Mouse (Mus musculus): ENCODE measurements around the gene Lypd5.
"Not testable (repeated sequence)": the region's sequence is repeated elsewhere in the genome, so short reads cannot be mapped to it uniquely, and the experiment has no call there.

Lypd5 gene

DNA sequence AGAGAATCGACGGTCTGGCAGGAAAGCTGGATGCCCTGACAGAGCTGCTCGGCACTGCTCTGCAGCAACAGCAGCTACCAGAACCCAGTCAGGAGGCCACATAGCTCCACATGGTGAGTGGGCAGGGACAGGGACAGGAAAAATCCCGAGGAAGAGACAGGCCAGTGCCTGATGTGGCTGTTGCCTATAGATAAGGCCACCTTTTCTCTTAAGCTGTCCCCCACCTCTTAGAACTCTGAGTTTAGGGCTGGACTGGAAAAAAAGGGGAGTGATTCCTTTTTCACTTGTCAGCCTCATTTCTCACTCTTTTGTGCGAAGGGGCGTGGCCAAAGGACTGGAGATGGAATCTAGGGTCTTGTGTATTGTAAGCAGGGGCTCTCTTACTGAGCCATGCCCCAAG, 35.1 kb downstream of the Lypd5 start:
- DNase-seq: no peak

DNA sequence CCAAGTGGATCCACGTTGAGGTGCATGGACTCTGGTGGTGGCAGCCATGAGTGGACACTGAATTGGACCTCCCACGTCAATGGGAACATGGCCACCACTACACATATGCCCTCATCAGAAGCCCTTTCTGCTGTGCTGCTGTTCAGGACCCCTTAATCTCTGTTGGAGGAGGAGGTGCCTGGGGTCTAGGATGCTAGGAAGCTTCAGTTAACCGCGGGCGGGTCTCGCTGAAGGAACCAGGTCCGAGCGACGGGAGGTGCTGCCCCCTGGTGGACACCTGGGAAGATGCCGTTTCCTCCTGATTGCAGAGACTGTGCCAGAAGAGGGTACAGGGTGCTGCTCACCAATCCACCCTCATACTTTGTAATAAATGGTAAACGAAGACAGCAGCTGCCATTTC, 35.8 kb downstream of the Lypd5 start:
- DNase-seq: peak; percentile 88

DNA sequence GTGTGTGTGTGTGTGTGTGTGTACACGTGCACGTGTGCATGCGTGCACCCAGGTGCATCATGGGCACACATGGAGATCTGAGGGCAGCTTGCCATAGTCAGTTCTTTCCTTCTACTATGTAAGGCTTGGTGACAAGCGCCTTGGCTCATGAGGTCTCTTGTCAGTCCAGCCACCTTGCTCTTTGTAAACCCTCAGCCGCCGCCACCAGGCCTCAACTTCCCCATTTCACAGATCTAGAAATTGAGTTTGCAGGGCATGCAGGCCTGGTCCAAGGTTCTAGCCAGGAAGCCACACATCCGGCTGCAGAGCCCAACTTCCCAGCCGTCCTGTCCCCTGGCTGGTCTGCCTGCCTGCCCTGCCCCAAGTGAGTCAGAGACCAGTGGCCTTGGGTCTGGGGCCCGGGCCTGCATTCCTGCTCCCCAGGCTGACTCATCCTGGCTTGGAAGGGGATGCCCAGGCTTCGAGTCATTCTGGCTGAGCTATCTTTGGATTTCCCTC, 38.1 kb downstream of the Lypd5 start:
- no peak for DNase-seq

DNA sequence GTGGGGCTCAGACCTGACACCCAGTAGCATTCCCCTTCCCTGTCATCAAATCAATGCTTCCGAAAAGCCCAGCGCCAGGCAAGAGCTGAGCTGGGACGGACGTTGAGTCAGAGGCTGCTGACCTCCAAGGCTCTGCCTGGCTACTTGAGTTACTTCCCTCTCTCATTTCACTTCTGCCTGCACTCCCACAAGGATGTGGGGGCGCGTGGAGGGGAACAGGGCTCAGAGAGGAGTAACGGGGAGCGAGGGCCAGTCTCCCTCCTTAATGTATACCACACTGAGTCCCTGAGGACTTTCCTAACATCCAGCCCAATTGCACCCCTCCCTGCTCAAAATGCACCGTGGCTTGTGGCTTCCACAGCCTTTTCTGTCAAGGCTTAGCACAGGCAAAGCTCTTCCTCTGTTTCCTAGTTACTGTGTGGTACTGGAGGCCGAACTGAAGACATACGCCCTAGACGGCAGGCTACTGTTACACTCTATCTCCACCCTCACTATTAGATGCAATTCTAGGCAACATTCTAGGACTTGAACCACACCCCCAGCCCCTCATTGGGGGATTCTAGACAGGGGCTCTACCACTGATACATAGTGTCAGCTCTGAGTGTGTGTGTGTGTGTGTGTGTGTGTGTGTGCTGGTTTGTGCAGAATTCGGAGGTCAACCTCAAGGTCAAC, 40.7 kb downstream of the Lypd5 start:
- no peak for DNase-seq

DNA sequence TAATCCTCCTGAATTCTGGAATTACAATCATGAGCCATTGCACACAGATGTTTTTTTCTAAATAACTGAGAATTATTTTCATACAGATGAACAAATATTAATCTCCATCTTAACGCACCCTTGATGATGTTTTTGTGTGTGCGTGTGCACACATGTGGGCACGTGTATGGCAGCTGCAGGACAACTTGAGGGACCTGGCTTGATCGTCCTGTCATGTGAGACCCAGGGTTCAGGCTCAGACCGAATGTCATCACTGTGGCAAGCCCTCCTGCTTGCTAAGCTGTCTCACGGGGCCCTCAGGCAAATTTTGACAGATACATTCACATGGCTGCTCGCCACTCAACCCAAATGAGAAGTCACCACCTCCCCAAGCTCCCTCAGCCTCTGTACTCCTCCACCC, 41.5 kb downstream of the Lypd5 start:
- DNase-seq: no peak

DNA sequence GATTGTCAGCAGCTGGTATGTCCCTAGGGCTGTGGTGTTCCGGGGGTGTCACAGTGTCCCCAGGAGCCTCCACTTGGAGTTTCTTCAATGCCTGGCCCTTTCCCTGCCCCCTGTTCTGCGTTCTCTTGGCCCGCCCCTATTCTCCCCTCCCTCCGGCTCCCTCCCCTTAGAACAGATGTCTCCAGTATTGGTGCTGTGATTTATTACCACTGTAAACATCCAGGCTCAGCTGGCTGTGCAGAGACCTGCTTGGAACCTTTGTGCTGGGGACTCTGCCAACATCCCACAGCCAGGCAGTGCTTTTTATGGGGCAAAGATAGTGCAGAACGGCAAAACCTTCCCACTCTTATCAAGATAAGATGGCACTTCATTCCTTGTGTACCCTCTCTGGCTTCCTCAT, 42.1 kb downstream of the Lypd5 start:
- DNase-seq: no peak

DNA sequence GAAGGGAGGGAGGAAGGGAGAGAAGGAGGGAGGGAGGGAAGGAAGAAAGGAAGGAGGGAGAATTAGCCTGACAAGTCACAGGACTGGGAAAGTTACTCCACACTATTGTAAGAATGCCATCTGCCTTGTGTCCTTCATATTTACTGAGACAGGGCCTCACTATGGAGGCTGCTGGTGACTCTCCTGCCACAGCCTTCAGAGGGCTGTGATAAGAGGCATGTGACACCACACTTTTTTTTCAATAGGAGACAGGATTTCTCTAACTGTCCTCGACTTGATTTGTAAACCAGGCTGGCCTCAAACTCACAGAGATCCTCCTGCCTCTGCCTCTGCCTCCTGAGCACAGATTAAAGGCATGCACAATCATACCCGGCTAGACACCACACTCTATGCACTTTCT, 42.7 kb downstream of the Lypd5 start:
- no peak for DNase-seq

DNA sequence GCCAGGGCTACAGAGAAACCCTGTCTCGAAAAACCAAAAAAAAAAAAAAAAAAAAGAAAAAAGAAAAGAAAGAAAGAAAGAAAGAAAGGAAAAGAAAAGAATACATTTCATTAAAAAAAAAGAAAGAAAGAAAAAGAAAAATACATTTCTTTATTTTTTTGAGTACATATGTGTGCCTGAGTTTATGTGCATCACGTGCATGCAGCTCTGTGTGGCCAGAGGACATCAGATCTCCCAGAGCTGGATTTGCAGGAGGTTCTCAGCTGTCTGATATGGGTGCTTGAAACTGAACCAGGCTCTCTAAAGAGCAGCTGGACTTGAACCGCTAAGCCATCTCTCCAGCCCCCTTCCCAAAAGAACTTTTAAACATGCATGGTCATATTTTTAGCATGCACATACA, 45.1 kb downstream of the Lypd5 start:
- no peak for DNase-seq

DNA sequence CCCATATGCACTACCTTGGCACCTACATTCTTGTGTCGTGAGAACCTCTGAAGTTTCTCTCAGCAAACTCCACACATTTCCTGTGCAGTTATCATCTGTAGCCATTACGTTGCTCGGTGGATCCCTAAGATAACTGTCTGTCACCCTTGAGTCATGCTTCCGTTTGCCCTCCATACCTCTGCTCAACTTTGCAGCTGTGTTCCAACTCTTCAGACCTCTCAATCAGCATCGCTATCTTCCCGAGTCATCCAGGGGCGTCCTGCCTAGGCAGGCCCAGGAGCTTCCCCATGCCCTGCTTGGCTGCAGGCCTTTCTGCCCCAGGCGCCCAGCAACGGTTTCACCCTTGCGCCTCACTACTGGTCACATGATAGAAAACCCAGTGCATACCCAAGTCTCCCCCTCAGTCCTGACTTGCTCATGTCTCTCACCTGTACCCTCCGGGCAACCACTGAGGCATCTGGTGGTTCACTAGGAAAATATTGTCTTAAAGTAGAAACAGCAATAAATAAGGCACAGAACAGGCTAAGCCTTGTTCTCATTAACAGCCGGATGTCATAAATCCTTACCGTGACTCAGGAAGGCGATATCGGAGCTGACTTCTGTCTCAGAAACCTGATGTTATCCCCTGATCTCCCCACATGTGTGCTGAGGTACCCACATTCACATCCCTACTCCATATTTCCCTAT, 45.6 kb downstream of the Lypd5 start:
- DNase-seq: peak; percentile 59

DNA sequence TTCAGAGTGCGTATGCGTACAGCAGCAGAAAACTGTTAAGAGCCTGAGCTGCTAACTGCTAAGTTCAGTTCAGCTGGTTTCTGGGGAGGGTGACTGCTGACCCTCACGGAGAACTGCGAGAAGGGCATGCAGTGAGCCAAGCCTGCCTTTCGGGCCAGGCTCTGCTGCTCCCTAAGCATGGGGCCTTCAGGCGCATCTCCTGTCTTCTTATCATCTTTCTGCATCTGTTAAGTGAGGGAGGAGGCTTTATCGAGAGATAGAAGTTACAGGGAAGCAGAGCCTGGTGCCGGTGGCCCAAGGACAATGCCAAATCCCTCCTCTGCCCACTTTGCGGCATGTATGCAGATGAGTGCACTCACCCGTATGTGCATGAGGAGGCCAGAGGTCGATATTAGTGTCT, 47.8 kb downstream of the Lypd5 start:
- DNase-seq: no peak

DNA sequence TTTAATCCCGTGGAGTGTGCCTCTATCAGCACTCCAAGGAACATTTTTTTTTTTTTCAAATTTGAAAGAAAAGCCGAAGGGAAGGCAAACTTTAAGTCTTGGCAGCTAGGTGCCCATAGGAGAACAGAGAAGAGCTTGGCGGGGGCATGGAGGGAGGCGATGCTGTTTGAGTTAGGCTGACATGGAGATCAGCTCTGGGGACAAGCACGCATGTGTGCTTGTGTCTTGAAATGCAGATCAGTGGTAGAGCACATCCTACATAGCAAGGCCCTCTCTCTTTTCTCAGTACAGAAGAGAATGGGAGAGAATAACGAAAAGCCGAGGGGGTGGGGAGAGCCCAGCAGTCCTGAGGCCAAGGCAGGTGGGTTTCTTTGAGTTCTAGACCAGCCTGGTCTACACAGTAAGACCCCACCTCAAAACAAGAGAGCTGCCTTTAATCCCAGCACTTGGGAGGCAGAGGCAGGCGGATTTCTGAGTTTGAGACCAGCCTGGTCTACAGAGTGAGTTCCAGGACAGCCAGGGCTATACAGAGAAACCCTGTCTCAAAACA, 49.4 kb downstream of the Lypd5 start:
- DNase-seq: no peak

DNA sequence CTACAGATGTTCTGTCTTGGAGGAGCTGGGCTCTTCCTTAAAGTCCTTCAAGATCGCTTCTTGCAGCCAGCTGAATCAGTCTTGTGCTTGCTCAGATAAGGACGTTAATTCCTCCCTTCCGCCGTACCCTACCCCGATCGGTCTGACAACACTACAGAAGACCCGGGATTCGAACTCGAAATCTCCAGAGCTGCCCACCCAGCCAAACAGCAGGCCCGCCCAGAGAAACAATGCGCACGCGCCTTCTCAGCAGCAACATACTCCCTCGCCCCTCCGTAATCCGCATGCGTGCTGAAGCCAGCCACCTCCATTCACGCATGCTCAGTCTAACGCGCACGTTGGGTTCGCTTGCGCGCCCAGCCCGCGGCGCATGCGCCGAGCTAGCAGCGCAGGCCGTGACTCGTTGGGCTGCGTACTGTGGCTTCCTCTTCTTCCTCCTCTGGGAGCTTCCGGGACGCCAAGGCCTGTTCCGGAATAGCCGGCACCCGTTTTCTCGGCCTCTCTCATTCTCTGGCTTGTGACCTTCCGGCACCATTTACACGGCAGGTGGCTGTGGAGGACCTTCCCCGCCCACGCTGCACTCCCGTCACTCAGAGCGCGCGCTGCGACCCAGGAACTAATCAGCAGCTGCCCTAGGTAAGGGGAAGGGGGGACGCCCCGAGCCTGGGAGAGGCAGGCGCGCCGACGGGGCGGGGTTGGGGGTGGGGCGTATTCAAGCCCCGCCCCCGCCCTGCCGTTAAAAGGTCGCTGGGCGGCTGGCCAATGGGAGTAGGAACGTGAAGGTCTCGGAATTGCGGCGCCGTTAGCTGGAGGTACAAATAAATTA, 50.5 kb downstream of the Lypd5 start, which contains the start of gene Smg9:
TSS of gene Smg9 (plus strand) at position 364 of the 826 bp plus-strand sequence.
- DNase-seq: peak; percentile 97

DNA sequence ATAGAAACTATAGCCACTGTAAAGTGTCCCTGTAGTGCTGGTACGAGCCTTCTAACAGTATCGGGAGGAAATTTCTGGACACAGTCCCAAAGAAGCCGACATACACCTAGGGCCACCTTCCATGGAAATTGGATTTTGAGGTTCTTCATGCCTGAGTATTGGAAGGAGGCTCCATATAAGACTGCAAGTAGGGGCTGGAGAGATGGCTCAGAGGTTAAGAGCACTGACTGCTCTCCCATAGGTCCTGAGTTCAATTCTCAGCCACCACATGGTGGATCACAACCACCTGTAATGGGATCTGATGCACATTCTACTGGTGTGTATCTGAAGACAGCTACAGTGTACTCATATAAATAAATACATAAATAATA, 51.1 kb downstream of the Lypd5 start:
- no peak for DNase-seq

DNA sequence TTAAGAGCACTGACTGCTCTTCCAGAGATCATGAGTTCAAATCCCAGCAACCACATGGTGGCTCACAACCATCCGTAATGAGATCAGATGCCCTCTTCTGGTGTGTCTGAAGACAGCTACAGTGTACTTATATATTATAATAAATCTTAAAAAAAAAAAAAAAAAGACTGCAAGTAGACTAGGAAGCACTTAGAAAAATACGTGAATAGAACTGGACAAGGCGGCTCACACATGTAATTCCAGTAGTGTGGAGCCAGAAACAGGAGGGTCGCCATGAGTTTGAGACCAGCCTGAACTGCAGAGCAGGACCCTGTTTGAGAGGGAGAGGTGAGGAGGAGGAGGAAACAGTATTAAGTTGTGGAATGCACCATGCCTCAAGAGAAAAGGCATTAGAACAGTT, 51.5 kb downstream of the Lypd5 start:
- DNase-seq: not testable (repeated sequence)

DNA sequence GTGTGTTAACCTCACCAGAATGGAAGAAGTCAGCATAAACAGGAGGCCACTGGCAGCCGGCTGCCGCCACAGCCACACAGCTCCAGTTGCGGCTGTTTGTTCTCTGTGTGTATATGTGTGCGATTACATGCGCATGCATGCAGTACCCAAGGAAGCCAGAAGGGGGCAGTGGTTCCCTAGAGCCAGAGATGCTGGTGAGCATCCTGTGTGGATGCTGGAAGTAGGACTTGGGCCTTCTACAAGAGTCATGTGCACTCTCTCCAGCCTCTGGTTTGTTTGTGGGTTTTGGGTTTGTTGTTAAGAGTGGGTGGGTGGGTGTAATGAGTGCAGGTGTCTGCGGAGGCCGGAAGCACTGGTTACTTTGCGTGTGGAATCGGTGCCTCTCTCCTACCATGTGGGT, 53.9 kb downstream of the Lypd5 start:
- DNase-seq: no peak
